Mouse (Mus musculus) neural tube, embryonic 15.5 days (tissue): ENCODE data around the gene Gm3558. TPM values are rescaled to one million over a fixed set of nuclear protein-coding genes. Genes with fewer than 3 reads are reported as not detected.
"Not testable (repeated sequence)": the region's sequence is repeated elsewhere in the genome, so short reads cannot be mapped to it uniquely, and the experiment has no call there.

Experiments
- ATAC-seq: fragments of 200-750 bp; cut with Nextera tagmentation; 2 replicates; pipeline ENCODE4 v1.8.0; 2017; ENCODE audit warnings: mild to moderate bottlenecking, moderate TSS enrichment, moderate library complexity; ENCODE audit not compliant: low FRiP score
- H3K27ac ChIP-seq: fragments of 300-500 bp; sonication (generic); replicated peaks from 2 replicates; pipeline ENCODE4 v1.5.1; 2015; ENCODE audit warnings: mild to moderate bottlenecking, inconsistent platforms
- H3K27me3 ChIP-seq: fragments of 300-500 bp; sonication (generic); replicated peaks from 2 replicates; pipeline ENCODE4 v1.6.1; 2015; ENCODE audit warnings: inconsistent platforms
- H3K36me3 ChIP-seq: fragments of 300-500 bp; sonication (generic); 2 replicates; pipeline ENCODE4 v1.6.1; 2015; ENCODE audit warnings: inconsistent platforms
- H3K4me1 ChIP-seq: fragments of 300-500 bp; sonication (generic); 2 replicates; pipeline ENCODE4 v1.6.1; 2015; ENCODE audit warnings: inconsistent platforms
- H3K4me2 ChIP-seq: fragments of 300-500 bp; sonication (generic); 2 replicates; pipeline ENCODE4 v1.6.1; 2015; ENCODE audit warnings: inconsistent platforms, mild to moderate bottlenecking, moderate library complexity
- H3K4me3 ChIP-seq: fragments of 300-500 bp; sonication (generic); replicated peaks from 2 replicates; pipeline ENCODE4 v1.5.1; 2015; ENCODE audit warnings: mild to moderate bottlenecking, inconsistent platforms
- H3K9ac ChIP-seq: fragments of 300-500 bp; sonication (generic); replicated peaks from 2 replicates; pipeline ENCODE4 v1.6.1; 2015; ENCODE audit warnings: mild to moderate bottlenecking, inconsistent platforms
- H3K9me3 ChIP-seq: fragments of 300-500 bp; sonication (generic); replicated peaks from 2 replicates; pipeline ENCODE4 v1.6.1; 2016; ENCODE audit warnings: inconsistent platforms
- WGBS: fragments of 180-500 bp; shearing (Covaris S2); methylation state at CpG from one replicate; pipeline ENCODE4 v1.1.7; 2015; ENCODE audit warnings: mixed read lengths; 5-methylcytosine and 5-hydroxymethylcytosine counted together
- polyA plus RNA-seq: library from polyadenylated mRNA; unstranded; fragments of >200 nt; fragmentation: Nextera tagmentation; extraction: Ambion mirVana; gene quantifications from 2 replicates; pipeline ENCODE4 v1.2.1, GENCODE M21; 2015

The Gm3558 gene
- 6.4 and 7.1 TPM in 2 replicates for polyA plus RNA-seq

DNA sequence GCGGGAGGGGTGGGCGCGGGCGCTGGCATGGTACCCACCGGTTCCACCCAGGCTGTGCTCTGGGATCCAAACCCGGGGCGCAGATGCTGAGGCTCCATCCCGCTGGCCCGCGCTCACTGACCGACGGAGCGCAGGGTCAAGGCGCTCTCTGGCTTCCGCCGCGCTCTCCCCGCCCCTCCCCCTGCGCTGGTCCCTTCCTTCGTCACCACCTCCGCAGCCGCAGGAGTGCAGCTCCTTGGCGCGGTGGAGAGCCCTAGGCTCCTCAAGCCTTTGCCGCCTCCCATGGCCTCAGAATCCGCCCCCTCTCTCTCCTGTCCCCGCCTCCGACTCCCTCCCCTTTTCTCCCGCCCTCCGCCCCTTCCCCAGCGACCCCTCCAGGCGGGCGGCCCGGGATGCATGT, at the start of gene Gm3558:
Gm3558 (minus strand) TSS at position 185 of the 400 bp plus-strand sequence.
- H3K9me3 ChIP-seq, H3K36me3 ChIP-seq, H3K27me3 ChIP-seq, H3K27ac ChIP-seq, ATAC-seq, H3K4me1 ChIP-seq: not testable (repeated sequence)
- peak within 1 kb of the TSS; percentile 50 for H3K4me3 ChIP-seq
- peak within 1 kb of the TSS; percentile 68 for H3K4me2 ChIP-seq
- WGBS: no CpG with 5 or more reads among the region's 34 CpGs
- H3K9ac ChIP-seq: peak within 1 kb of the TSS; percentile 52; the same call in 1 of the 2 replicates

GRCm38 (mm10) chr14:7595492-7595891, 27.1 kb upstream of the Gm3558 start, which contains the start of gene Gm10338:
TSS of gene Gm10338 (minus strand) at chr14:7595592.
- no CpG with 5 or more reads among the region's 2 CpGs for WGBS
- not testable (repeated sequence) for ATAC-seq, H3K36me3 ChIP-seq, H3K27me3 ChIP-seq, H3K4me3 ChIP-seq, H3K4me1 ChIP-seq, H3K9me3 ChIP-seq, H3K4me2 ChIP-seq, H3K9ac ChIP-seq, H3K27ac ChIP-seq

DNA sequence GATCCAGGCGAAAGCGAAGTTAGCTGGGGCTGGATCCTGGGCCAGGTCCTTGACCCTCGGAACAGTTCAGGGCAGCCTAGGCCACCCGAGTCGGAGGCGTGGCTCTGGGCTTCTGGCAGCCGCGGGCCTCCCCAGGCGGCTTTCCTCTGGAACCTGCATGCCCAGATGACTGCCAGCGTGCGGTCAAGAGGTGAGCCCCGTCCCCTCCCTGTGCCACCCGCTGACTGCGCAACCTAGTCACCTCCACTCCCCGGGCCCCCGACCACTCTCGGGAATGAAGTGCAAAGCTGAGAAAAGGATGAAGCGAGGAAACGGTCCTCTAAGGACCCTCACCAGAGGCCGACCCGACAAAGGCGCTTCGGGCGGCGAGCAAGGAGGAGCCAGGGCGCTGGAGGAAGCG, 476 bp downstream of the Gm3558 start:
- Histone ChIP-seq H3K9ac (peak overlapping the region; percentile 52; the same call in 1 of the 2 replicates), H3K4me3 (peak overlapping the region; percentile 50), H3K4me2 (peak overlapping the region; percentile 68)
- ATAC-seq: peak; percentile 68; the same call in 1 of the 2 replicates
- H3K27me3 ChIP-seq, H3K27ac ChIP-seq, H3K36me3 ChIP-seq, H3K9me3 ChIP-seq, H3K4me1 ChIP-seq: not testable (repeated sequence)
- 0% methylated on average over 21 of the region's 27 CpGs for WGBS

GRCm38 (mm10) chr14:7567266-7567665, 1.1 kb downstream of the Gm3558 start:
- 2% methylated on average over 7 of the region's 9 CpGs for WGBS
- not testable (repeated sequence) for H3K4me2 ChIP-seq, H3K36me3 ChIP-seq

More at GRCm38 (mm10) chr14:7567266-7567665, 1.1 kb downstream of the Gm3558 start:
- not testable (repeated sequence) for H3K27ac ChIP-seq, H3K9ac ChIP-seq, H3K4me3 ChIP-seq, H3K9me3 ChIP-seq, ATAC-seq, H3K4me1 ChIP-seq, H3K27me3 ChIP-seq

Other genes with a start within 250 kb of the Gm3558 start
- gene Gm5797, start 236.2 kb downstream of the Gm3558 start, polyA plus RNA-seq: not detected in 2 replicates
- gene Gm8374, start 203.4 kb downstream of the Gm3558 start, polyA plus RNA-seq: not detected in 2 replicates
- gene Gm3755, start 117.6 kb downstream of the Gm3558 start, polyA plus RNA-seq: not detected in 2 replicates
- gene Gm3752, start 84.8 kb downstream of the Gm3558 start, polyA plus RNA-seq: 15.0 and 15.1 TPM in 2 replicates
- not detected in 2 replicates for gene Gm10338, start 27.0 kb upstream of the Gm3558 start, polyA plus RNA-seq
- gene Gm10128, start 75.4 kb upstream of the Gm3558 start, polyA plus RNA-seq: not detected in 2 replicates
- gene Gm26661, start 223.0 kb upstream of the Gm3558 start, polyA plus RNA-seq: not detected in 2 replicates
- gene Flnb, start 249.4 kb upstream of the Gm3558 start, polyA plus RNA-seq: 6.8 and 14.6 TPM in 2 replicates